Mouse (Mus musculus): ENCODE measurements around the gene Atxn2. TPM values are rescaled to one million over a fixed set of nuclear protein-coding genes. Genes with fewer than 3 reads are reported as not detected.
A peak's percentile ranks its signal among the peaks of the same experiment; 100 is the strongest.
"Not testable (repeated sequence)": the region's sequence is repeated elsewhere in the genome, so short reads cannot be mapped to it uniquely, and the experiment has no call there.

Atxn2 gene
- polyA plus RNA-seq, 1 experiment from 2014 or later, result 37.3 TPM

DNA sequence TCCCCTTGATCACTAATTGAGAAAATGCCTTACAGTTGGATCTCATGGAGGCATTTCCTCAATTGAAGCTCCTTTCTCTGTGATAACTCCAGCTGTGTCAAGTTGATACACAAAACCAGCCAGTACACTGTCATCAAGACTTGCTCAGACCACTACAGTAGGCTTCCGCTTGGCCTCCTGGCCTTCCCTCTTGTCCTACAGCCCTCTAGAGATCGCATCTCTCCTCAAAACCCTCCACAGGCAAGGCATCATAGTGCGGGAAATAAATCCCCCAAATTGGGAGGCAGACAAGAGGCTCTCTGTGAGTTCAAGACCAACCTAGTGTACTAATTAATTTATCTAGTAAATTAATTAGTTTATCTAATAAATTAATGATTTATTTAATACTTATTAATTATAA, 136.1 kb downstream of the Atxn2 start:
- not testable (repeated sequence) for H3K9me3 ChIP-seq (replicated peaks); H3K4me3 ChIP-seq; DNase-seq (ENCODE audit: low spot score); H3K27ac ChIP-seq (replicated peaks)
- Histone ChIP-seq H3K36me3 (peaks cover 17% of the 10 kb centered on the region), H3K4me1 (peaks cover 52% of the 10 kb centered on the region), H3K27me3 (ENCODE audit: low read depth, poor library complexity, severe bottlenecking) (peaks cover 45% of the 10 kb centered on the region)
- WGBS, result 81% methylated on average over 3 of the region's 3 CpGs

DNA sequence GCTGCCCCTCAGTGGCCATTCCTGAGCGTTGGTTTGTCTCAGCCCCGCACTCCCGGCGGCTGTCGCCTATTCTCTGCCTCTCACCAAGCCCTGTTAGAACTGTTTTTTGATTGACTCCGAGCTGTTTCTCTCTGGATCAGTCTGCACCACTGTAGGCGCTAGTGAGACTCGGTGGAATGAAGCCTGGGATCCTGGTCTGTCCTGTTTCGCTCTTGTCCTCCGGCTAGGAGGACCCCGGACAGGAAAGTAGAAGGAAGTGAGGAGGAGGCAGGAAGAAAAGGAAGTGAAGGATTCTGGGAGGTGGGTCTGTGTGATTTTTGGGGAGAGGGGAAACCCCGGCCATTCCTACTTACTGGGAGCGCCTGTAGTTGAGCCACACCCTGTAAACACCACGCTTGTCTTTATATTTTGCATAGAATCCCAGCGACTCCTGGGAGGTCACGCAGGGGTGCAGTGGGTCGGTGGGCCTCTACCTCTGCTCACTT, 136.9 kb downstream of the Atxn2 start:
- Histone ChIP-seq H3K27ac (replicated peaks) (peak overlapping the region; percentile 96), H3K4me1 (peaks cover 44% of the 10 kb centered on the region), H3K27me3 (ENCODE audit: low read depth, poor library complexity, severe bottlenecking) (peaks cover 37% of the 10 kb centered on the region), H3K36me3 (peaks cover 25% of the 10 kb centered on the region), H3K9me3 (replicated peaks) (no peaks in the 10 kb centered on the region), H3K4me3 (peak overlapping the region; percentile 84)
- peak; percentile 73 for DNase-seq (ENCODE audit: low spot score)
- under 1% methylated on average over 17 of the region's 17 CpGs for WGBS

DNA sequence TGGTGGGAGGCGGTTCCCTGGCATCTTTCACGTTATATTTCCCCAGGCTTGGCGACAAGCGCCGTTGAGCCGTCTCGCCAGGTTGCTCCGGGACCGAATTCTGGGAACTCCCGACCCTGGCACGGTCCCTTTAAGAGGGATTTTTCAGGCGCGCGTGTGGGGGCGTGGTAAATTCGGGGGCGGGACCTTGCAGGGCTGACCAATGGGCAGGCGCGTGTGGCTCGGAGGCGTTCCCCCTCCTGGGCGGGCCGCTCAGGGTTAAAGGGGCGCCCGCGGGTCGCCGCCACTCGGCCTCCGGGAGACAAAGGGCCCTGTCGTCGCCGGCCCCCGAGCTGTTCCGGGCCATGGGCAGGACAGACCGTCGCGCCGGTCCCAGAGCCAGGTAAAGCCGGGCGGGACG, 137.6 kb downstream of the Atxn2 start, which contains the start of gene Pheta1:
Pheta1 (plus strand) TSS at position 242 of the 400 bp plus-strand sequence.
- under 1% methylated on average over 38 of the region's 42 CpGs for WGBS
- H3K27ac ChIP-seq (replicated peaks), result peak within 1 kb of the TSS; percentile 96
- peaks cover 39% of the 10 kb centered on the region for H3K4me1 ChIP-seq
- H3K27me3 ChIP-seq (ENCODE audit: low read depth, poor library complexity, severe bottlenecking), result peaks cover 30% of the 10 kb centered on the region
- H3K4me3 ChIP-seq, result peak within 1 kb of the TSS; percentile 84
- peaks cover 32% of the 10 kb centered on the region for H3K36me3 ChIP-seq
- no peaks in the 10 kb centered on the region for H3K9me3 ChIP-seq (replicated peaks)
- peak; percentile 96 for DNase-seq (ENCODE audit: low spot score)

DNA sequence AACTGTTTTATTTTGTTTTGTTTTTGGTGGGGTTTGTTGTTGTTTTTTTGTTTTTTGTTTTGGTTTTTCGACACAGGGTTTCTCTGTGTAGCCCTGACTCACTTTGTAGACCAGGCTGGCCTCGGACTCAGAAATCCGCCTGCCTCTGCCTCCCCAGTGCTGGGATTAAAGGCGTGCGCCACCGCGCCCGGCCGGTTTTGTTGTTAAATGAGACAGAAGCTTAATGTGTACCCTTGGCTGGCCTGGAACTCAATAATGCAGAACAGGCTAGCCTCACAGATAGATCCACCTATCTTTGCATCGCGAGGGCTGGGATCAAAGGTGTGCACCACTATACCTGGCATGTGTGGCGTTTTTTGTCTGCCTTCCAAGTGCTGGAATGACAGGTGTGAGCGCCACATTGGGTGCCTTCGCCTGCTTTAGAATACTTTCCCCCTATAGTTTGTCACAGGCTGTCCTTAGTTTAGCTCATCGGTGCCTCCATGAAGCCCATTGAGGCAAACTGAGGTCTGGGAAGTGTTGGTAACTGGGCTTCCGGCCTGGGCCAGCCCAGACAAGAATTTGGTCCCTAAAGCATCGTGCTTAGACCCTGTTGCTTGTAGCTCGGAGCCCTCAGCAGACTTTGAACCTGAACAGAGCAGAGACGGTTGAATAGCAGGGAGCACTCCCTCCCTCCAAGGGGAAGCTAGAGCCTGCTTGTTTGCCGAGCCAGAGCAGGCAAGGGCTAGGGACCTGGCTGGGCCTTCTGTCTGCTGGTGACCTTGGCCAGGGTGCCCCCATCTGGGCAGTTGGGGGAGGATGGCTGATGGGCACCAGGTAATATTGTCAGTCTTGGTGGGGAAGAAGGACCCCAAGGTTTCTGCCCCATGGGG, 138.6 kb downstream of the Atxn2 start:
- H3K27ac ChIP-seq (replicated peaks), result peak overlapping the region; percentile 96

DNA sequence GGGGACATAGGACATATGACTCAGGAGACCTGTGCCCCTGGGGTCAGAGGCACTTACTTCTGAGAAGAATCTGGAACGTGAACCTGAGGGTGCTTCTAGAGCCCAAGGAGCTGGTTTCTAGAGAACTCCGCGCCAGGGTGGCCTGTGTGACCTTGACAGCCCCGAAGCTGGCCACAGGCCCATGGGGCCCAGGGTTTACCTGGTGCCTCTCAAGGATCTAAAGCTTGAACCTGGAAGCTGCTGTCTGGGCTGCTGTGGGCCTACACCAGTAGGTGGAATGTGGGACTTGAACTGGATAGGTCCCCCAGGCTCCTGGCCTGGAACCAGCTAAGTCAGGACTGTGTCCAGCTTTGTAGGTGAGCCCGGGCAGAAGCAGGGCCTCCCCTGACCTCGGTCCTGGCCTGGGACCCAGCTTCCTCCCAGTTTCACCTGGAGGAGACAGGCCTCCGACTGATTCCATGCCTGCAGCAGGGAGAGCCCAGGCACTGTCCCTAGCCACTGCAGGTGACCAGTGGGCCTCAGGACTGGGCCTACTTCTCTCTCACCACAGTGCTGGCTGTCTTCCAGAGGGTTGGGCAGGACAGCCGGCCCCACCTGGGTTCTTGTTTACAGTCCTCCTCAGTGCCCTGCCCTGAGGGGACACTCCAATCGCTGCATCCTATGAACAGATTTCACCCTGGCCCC, 142.4 kb downstream of the Atxn2 start:
- peaks cover 66% of the 10 kb centered on the region for H3K36me3 ChIP-seq

More for the DNA sequence above, 138.6 kb downstream of the Atxn2 start:
- peak; percentile 31 for DNase-seq (ENCODE audit: low spot score)
- WGBS, result 45% methylated on average over 20 of the region's 20 CpGs
- peaks cover 41% of the 10 kb centered on the region for H3K36me3 ChIP-seq
- H3K4me1 ChIP-seq, result peaks cover 48% of the 10 kb centered on the region
- peak overlapping the region; percentile 84 for H3K4me3 ChIP-seq
- H3K9me3 ChIP-seq (replicated peaks), result no peaks in the 10 kb centered on the region
- H3K27me3 ChIP-seq (ENCODE audit: low read depth, poor library complexity, severe bottlenecking), result peaks cover 20% of the 10 kb centered on the region

DNA sequence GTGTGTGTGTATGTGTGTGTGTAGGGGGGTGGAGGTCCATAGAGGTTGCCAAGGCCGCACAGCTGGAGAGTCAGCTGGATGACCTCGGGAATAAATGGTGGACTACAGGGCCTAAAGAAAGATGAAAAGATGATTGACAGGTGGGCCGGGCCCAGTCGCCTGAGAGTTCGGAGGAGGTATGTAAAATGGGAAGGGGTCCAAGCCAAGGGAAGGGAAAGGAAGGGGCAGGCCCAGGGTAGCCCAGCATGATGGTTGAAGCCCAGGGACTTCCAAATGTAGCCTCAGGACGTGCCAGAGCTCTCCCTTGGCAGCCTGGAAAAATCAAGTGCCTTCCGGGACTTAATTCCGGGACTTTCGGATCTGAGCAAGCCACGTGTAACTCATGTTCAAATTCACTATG, 143.6 kb downstream of the Atxn2 start:
- WGBS, result 83% methylated on average over 10 of the region's 10 CpGs
- Histone ChIP-seq H3K27ac (replicated peaks) (no peak overlapping the region), H3K36me3 (peaks cover 73% of the 10 kb centered on the region), H3K9me3 (replicated peaks) (no peaks in the 10 kb centered on the region; the same call in 1 of the 2 replicates), H3K4me3 (no peak overlapping the region), H3K4me1 (peaks cover 35% of the 10 kb centered on the region), H3K27me3 (ENCODE audit: low read depth, poor library complexity, severe bottlenecking) (no peaks in the 10 kb centered on the region)
- no peak for DNase-seq (ENCODE audit: low spot score)

More for the DNA sequence above, 142.4 kb downstream of the Atxn2 start:
- no peaks in the 10 kb centered on the region for H3K27me3 ChIP-seq (ENCODE audit: low read depth, poor library complexity, severe bottlenecking)
- H3K4me1 ChIP-seq, result peaks cover 41% of the 10 kb centered on the region
- no peak for DNase-seq (ENCODE audit: low spot score)
- H3K27ac ChIP-seq (replicated peaks), result peak overlapping the region; percentile 18; the same call in 1 of the 2 replicates
- no peak overlapping the region for H3K4me3 ChIP-seq
- H3K9me3 ChIP-seq (replicated peaks), result no peaks in the 10 kb centered on the region; the same call in 1 of the 2 replicates
- 90% methylated on average over 9 of the region's 9 CpGs for WGBS

DNA sequence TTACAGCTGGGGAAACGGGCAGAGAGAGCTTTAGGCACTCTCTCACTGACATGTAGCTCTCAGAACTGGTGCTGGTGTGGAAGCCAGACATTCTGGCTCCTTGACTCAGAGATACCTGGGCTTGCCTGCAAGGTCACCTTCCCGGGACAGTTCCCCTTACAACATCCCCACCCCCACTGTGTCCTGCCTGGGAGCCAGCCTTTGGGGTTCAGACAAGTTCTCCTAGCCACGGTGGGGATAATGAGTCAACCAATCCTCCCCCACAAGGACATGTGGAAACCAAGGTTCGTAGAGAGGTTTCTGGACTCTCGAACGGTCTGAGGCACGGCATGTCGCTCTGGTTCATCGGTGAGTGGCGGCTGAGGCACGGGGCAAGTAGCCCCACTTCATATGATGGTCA, 145.6 kb downstream of the Atxn2 start:
- Histone ChIP-seq H3K4me1 (peaks cover 17% of the 10 kb centered on the region), H3K36me3 (peaks cover 78% of the 10 kb centered on the region), H3K9me3 (replicated peaks) (peaks cover 10% of the 10 kb centered on the region), H3K4me3 (no peak overlapping the region), H3K27me3 (ENCODE audit: low read depth, poor library complexity, severe bottlenecking) (no peaks in the 10 kb centered on the region), H3K27ac (replicated peaks) (no peak overlapping the region)
- 89% methylated on average over 11 of the region's 11 CpGs for WGBS
- DNase-seq (ENCODE audit: low spot score), result no peak

DNA sequence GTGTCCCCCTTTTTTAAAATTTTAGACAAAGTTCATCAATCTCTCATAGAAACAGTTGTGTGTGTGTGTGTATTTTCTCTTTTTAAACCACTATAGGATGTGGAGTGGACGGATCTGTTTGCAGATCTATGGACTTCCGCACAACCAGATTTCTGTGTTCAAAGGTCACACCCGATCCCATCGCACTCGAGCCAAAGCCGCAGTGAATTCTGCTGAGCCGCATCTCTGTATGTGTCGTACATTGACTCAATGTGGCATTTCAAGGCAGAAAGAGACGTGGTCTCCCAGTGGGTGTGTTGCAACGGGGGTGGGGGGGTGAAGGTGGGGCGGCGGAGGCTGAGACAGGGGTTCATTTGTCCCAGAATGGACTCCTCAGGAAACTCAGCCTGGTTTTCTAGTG, 147.3 kb downstream of the Atxn2 start:
- Histone ChIP-seq H3K4me3 (no peak overlapping the region), H3K9me3 (replicated peaks) (peaks cover 10% of the 10 kb centered on the region), H3K27ac (replicated peaks) (no peak overlapping the region), H3K4me1 (peaks cover 17% of the 10 kb centered on the region), H3K36me3 (peaks cover 61% of the 10 kb centered on the region), H3K27me3 (ENCODE audit: low read depth, poor library complexity, severe bottlenecking) (no peaks in the 10 kb centered on the region)
- WGBS, result 92% methylated on average over 12 of the region's 12 CpGs
- no peak for DNase-seq (ENCODE audit: low spot score)

DNA sequence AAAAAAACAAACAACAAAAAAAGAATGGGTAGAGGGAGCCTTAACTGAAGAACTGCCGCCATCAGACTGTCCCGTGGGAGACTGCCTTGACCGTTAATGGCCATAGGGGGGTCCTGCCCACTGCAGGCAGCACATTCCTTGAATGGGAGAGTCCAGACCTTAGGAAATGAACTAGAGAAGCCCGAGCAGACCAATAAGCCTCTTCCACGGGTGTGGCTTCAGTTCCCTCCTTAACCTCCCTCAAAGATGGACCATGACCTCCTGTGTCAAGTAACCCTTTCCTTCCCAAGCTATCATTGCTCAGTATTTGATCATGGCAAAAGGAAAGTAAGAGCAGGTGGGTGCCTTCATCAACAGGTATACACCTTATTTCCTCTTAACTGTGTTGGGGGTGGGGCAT, 150.8 kb downstream of the Atxn2 start:
- WGBS, result 74% methylated on average over 5 of the region's 5 CpGs
- no peaks in the 10 kb centered on the region for H3K27me3 ChIP-seq (ENCODE audit: low read depth, poor library complexity, severe bottlenecking)
- peaks cover 10% of the 10 kb centered on the region for H3K9me3 ChIP-seq (replicated peaks)
- no peak for DNase-seq (ENCODE audit: low spot score)
- H3K4me3 ChIP-seq, result no peak overlapping the region
- H3K27ac ChIP-seq (replicated peaks), result no peak overlapping the region
- H3K4me1 ChIP-seq, result peaks cover 8% of the 10 kb centered on the region
- peaks cover 36% of the 10 kb centered on the region for H3K36me3 ChIP-seq

DNA sequence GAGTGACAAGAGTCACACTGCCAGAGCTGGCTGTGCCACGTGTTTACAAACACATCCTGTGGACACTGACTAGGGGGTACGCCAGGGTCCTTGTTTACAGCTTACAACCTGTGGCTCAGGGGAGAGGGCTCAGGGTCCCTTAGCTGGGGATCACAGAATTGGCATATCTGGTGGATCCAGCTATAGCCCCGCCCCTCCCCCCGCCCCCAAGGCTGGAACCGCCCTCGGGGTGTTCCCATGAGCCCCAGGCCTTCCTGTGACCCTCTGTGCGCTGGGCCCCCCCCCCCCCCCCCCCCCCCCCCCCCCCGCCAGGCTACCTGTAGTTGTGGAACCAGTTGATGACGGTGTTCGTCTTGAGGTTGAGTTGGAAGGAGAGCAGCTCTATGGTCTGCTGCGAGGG, 153.2 kb downstream of the Atxn2 start:
- Histone ChIP-seq H3K27me3 (ENCODE audit: low read depth, poor library complexity, severe bottlenecking) (no peaks in the 10 kb centered on the region), H3K27ac (replicated peaks) (peak overlapping the region; percentile 61; the same call in 1 of the 2 replicates), H3K36me3 (peaks cover 33% of the 10 kb centered on the region), H3K4me1 (peaks cover 8% of the 10 kb centered on the region), H3K4me3 (peak overlapping the region; percentile 36), H3K9me3 (replicated peaks) (peaks cover 10% of the 10 kb centered on the region)
- 7% methylated on average over 7 of the region's 11 CpGs for WGBS
- no peak for DNase-seq (ENCODE audit: low spot score)

Data from midbrain, embryonic 10.5 days (tissue).